Comparison of ENCODE assay signal across 26 mouse cellular contexts in the genomic region with DNA sequence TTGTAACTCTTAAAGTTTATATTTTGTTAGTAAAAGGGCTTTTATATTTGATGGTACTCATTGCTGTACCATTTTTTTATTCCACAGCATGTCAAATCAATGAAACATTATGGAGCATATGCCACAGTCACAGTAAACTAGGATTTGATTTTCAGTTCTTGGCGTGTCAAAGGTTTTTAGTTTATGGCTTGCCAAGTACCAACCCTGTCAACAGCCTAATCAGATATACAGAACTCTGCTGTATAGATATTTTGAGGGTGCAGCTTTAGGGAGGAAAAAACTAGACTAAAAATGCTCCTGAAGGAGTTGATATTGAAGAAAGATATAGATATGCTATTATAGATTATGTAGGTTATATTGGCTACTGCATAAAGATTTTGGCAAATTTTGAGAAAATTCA. TPM values are rescaled to one million over a fixed set of nuclear protein-coding genes. Genes with fewer than 3 reads are reported as not detected.
DNase-seq lines count a peak whose midpoint lies in the region; ATAC-seq and TF ChIP-seq lines count a peak whose summit lies in the region.
"Had no signal": no experiment of that assay in that cellular context is flagged by ENCODE, and none has a peak within 500 bp of the region (broad histone marks: within the 10 kb centered on the region; RNA-seq: fewer than 3 reads in every experiment).

No protein-coding gene starts in this region.

- DNase-seq in forebrain, embryonic 10.5 days (ENCODE audit: extremely low spot score, low spot score): no peak
- no peak for DNase-seq in forebrain, postnatal 0 days
- DNase-seq in thymus, adult 2 months: no peak
- DNase-seq: adrenal gland, adult 8-10 months; adrenal gland, postnatal 25 days; B cell, adult 2 months; cerebellum, adult 11-12 months; cerebellum, adult 2 months; cerebellum, adult 9-10 months; cerebellum, postnatal 10 days; cerebellum, postnatal 25 days had no signal

- H3K27ac ChIP-seq in forebrain, embryonic 13.5 days: no peak overlapping the region
- no peak overlapping the region for H3K27ac ChIP-seq in forebrain, embryonic 12.5 days
- no peak overlapping the region for H3K27ac ChIP-seq in forebrain, embryonic 15.5 days (replicated peaks)
- no peak overlapping the region for H3K27ac ChIP-seq in forebrain, embryonic 10.5 days
- H3K27ac ChIP-seq in forebrain, postnatal 0 days (ENCODE audit: low read depth, low read length): no peak overlapping the region
- H3K27ac ChIP-seq in thymus, adult 2 months (ENCODE audit: control insufficient read depth, insufficient read depth, low read length): no peak overlapping the region
- H3K27ac ChIP-seq: embryonic facial prominence, embryonic 10.5 days; embryonic facial prominence, embryonic 12.5 days had no signal

- no peak overlapping the region for H3K4me3 ChIP-seq in forebrain, embryonic 13.5 days
- no peak overlapping the region for H3K4me3 ChIP-seq in forebrain, embryonic 12.5 days (replicated peaks)
- no peak overlapping the region for H3K4me3 ChIP-seq in forebrain, embryonic 15.5 days
- H3K4me3 ChIP-seq in forebrain, embryonic 10.5 days: no peak overlapping the region
- no peak overlapping the region for H3K4me3 ChIP-seq in forebrain, postnatal 0 days (ENCODE audit: low read depth, low read length)
- H3K4me3 ChIP-seq in thymus, adult 2 months (ENCODE audit: control insufficient read depth, insufficient read depth, low read length): no peak overlapping the region
- H3K4me3 ChIP-seq: embryonic facial prominence, embryonic 10.5 days; embryonic facial prominence, embryonic 12.5 days had no signal

- H3K9me3 ChIP-seq in forebrain, embryonic 13.5 days (replicated peaks): no peaks in the 10 kb centered on the region
- no peaks in the 10 kb centered on the region for H3K9me3 ChIP-seq in forebrain, embryonic 12.5 days
- no peaks in the 10 kb centered on the region for H3K9me3 ChIP-seq in forebrain, embryonic 15.5 days
- H3K9me3 ChIP-seq in forebrain, embryonic 10.5 days: no peaks in the 10 kb centered on the region
- H3K9me3 ChIP-seq in forebrain, postnatal 0 days (ENCODE audit: low read length): no peaks in the 10 kb centered on the region
- H3K9me3 ChIP-seq: embryonic facial prominence, embryonic 10.5 days; embryonic facial prominence, embryonic 12.5 days; G1E had no signal

- 0 out of 2 replicates have a peak, but pooled peaks have one; percentile 30 for ATAC-seq in forebrain, embryonic 13.5 days
- ATAC-seq in forebrain, embryonic 12.5 days (ENCODE audit: low FRiP score): no peak
- peak; percentile 60 for ATAC-seq in forebrain, embryonic 15.5 days (replicated peaks)
- peak; percentile 68 for ATAC-seq in forebrain, postnatal 0 days
- ATAC-seq: activated CD4-positive, CD25-positive, alpha-beta regulatory T cell, adult 4 months; CD4-positive, CD25-positive, alpha-beta regulatory T cell, adult 4 months; Patski had no signal

- no peak overlapping the region for H3K9ac ChIP-seq in forebrain, embryonic 13.5 days
- H3K9ac ChIP-seq in forebrain, embryonic 12.5 days: no peak overlapping the region
- no peak overlapping the region for H3K9ac ChIP-seq in forebrain, embryonic 15.5 days (replicated peaks)
- H3K9ac ChIP-seq in forebrain, postnatal 0 days: no peak overlapping the region
- H3K9ac ChIP-seq: embryonic facial prominence, embryonic 12.5 days had no signal

- no peaks in the 10 kb centered on the region for H3K27me3 ChIP-seq in forebrain, embryonic 13.5 days
- no peaks in the 10 kb centered on the region for H3K27me3 ChIP-seq in forebrain, embryonic 12.5 days
- no peaks in the 10 kb centered on the region for H3K27me3 ChIP-seq in forebrain, embryonic 15.5 days
- no peaks in the 10 kb centered on the region for H3K27me3 ChIP-seq in forebrain, embryonic 10.5 days (ENCODE audit: poor library complexity, severe bottlenecking)
- H3K27me3 ChIP-seq in forebrain, postnatal 0 days (ENCODE audit: insufficient read depth, low read length): no peaks in the 10 kb centered on the region
- no peaks in the 10 kb centered on the region for H3K27me3 ChIP-seq in thymus, adult 2 months (ENCODE audit: control insufficient read depth, insufficient read depth, low read length)
- H3K27me3 ChIP-seq: CH12.LX; embryonic facial prominence, embryonic 12.5 days; Patski had no signal

- H3K36me3 ChIP-seq in forebrain, embryonic 13.5 days (ENCODE audit: poor library complexity, severe bottlenecking): no peaks in the 10 kb centered on the region
- H3K36me3 ChIP-seq in forebrain, embryonic 12.5 days (replicated peaks): no peaks in the 10 kb centered on the region
- H3K36me3 ChIP-seq in forebrain, embryonic 15.5 days: no peaks in the 10 kb centered on the region
- H3K36me3 ChIP-seq in forebrain, embryonic 10.5 days (replicated peaks): no peaks in the 10 kb centered on the region
- H3K36me3 ChIP-seq in forebrain, postnatal 0 days (ENCODE audit: insufficient read depth): no peaks in the 10 kb centered on the region
- no peaks in the 10 kb centered on the region for H3K36me3 ChIP-seq in thymus, adult 2 months (ENCODE audit: control insufficient read depth, insufficient read depth, low read length)
- H3K36me3 ChIP-seq: embryonic facial prominence, embryonic 10.5 days; embryonic facial prominence, embryonic 12.5 days; G1E had no signal

- no peaks in the 10 kb centered on the region for H3K4me1 ChIP-seq in forebrain, embryonic 13.5 days
- no peaks in the 10 kb centered on the region for H3K4me1 ChIP-seq in forebrain, embryonic 12.5 days
- H3K4me1 ChIP-seq in forebrain, embryonic 15.5 days: no peaks in the 10 kb centered on the region
- no peaks in the 10 kb centered on the region for H3K4me1 ChIP-seq in forebrain, embryonic 10.5 days
- H3K4me1 ChIP-seq in forebrain, postnatal 0 days (ENCODE audit: insufficient read depth): no peaks in the 10 kb centered on the region
- H3K4me1 ChIP-seq in thymus, adult 2 months (replicated peaks; ENCODE audit: control insufficient read depth, insufficient read depth, low read length): no peaks in the 10 kb centered on the region
- H3K4me1 ChIP-seq: embryonic facial prominence, embryonic 10.5 days; embryonic facial prominence, embryonic 12.5 days had no signal

- no peak overlapping the region for H3K4me2 ChIP-seq in forebrain, embryonic 13.5 days
- H3K4me2 ChIP-seq in forebrain, embryonic 12.5 days: no peak overlapping the region
- no peak overlapping the region for H3K4me2 ChIP-seq in forebrain, embryonic 15.5 days (replicated peaks)
- H3K4me2 ChIP-seq in forebrain, postnatal 0 days (ENCODE audit: low read depth): no peak overlapping the region
- H3K4me2 ChIP-seq: embryonic facial prominence, embryonic 12.5 days had no signal

- no peak for TF ChIP-seq CTCF in forebrain, postnatal 0 days (IDR thresholded peaks at IDR 0.05; ENCODE audit: low read depth)
- no peak for TF ChIP-seq CTCF in thymus, adult 2 months (IDR thresholded peaks at IDR 0.05; ENCODE audit: borderline replicate concordance, control insufficient read depth, extremely low read depth, insufficient read depth, low read length, poor library complexity)

- no peak for TF ChIP-seq POLR2A in thymus, adult 2 months (IDR thresholded peaks at IDR 0.05; ENCODE audit: control insufficient read depth, extremely low read depth, insufficient read depth, low read length, poor library complexity)

- 87% methylated on average over 1 of the region's 1 CpGs for WGBS in forebrain, embryonic 13.5 days
- 82% methylated on average over 1 of the region's 1 CpGs for WGBS in forebrain, embryonic 12.5 days
- 88% methylated on average over 1 of the region's 1 CpGs for WGBS in forebrain, embryonic 15.5 days
- WGBS in forebrain, embryonic 10.5 days: 88% methylated on average over 1 of the region's 1 CpGs
- 57% methylated on average over 1 of the region's 1 CpGs for WGBS in forebrain, postnatal 0 days
- WGBS in thymus, adult 2 months: 85% methylated on average over 1 of the region's 1 CpGs

RNA-seq across cellular contexts. Expression of a gene that starts 5.1 kb away (rescaled TPM):
- polyA plus RNA-seq in forebrain, embryonic 13.5 days (2015; fragmentation: Nextera tagmentation; extraction: Ambion mirVana): not detected in 2 replicates
- 0.06 TPM in 1 of 2 replicates, not detected in the other for polyA plus RNA-seq in forebrain, embryonic 12.5 days (2016; fragmentation: Nextera tagmentation; extraction: Ambion mirVana)
- not detected in 2 replicates for polyA plus RNA-seq in forebrain, embryonic 15.5 days (2015; fragmentation: Nextera tagmentation; extraction: Ambion mirVana)
- 0.05 TPM in 1 of 2 replicates, not detected in the other for polyA plus RNA-seq in forebrain, embryonic 10.5 days (2016; fragmentation: Nextera tagmentation; extraction: Ambion mirVana)
- total RNA-seq in forebrain, postnatal 0 days (2014; rRNA removed): not detected in 2 replicates
- polyA plus RNA-seq in forebrain, postnatal 0 days (2015; fragmentation: Nextera tagmentation; extraction: Ambion mirVana): not detected in 2 replicates
- polyA plus RNA-seq in thymus, adult 2 months (2012; rRNA removed): 0.03 and 0.05 TPM in 2 replicates
- total RNA-seq: adrenal gland, adult 18-20 months; adrenal gland, adult 8-10 months; adrenal gland, postnatal 25 days; adrenal gland, postnatal 4 days; G1E had no signal
- polyA plus RNA-seq: activated CD4-positive, CD25-positive, alpha-beta regulatory T cell, adult 4 months; CD4-positive, CD25-positive, alpha-beta regulatory T cell, adult 4 months; cortical plate, adult 2 months; embryonic facial prominence, embryonic 14.5 days; G1E had no signal

RNA-seq across cellular contexts. Expression of a gene that starts 37.4 kb away (rescaled TPM):
- not detected in 2 replicates for polyA plus RNA-seq in forebrain, embryonic 13.5 days (2015; fragmentation: Nextera tagmentation; extraction: Ambion mirVana)
- polyA plus RNA-seq in forebrain, embryonic 12.5 days (2016; fragmentation: Nextera tagmentation; extraction: Ambion mirVana): not detected in 2 replicates
- not detected in 2 replicates for polyA plus RNA-seq in forebrain, embryonic 15.5 days (2015; fragmentation: Nextera tagmentation; extraction: Ambion mirVana)
- polyA plus RNA-seq in forebrain, embryonic 10.5 days (2016; fragmentation: Nextera tagmentation; extraction: Ambion mirVana): not detected in 2 replicates
- total RNA-seq in forebrain, postnatal 0 days (2014; rRNA removed): not detected in 2 replicates
- not detected in 2 replicates for polyA plus RNA-seq in forebrain, postnatal 0 days (2015; fragmentation: Nextera tagmentation; extraction: Ambion mirVana)
- 0.08 and 0.12 TPM in 2 replicates for polyA plus RNA-seq in thymus, adult 2 months (2012; rRNA removed)
- total RNA-seq: adrenal gland, adult 18-20 months; adrenal gland, adult 8-10 months; adrenal gland, postnatal 25 days; adrenal gland, postnatal 4 days; CH12.LX; G1E; gastrocnemius, adult 18-20 months had no signal
- polyA plus RNA-seq: activated CD4-positive, CD25-positive, alpha-beta regulatory T cell, adult 4 months; CD4-positive, CD25-positive, alpha-beta regulatory T cell, adult 4 months; cortical plate, adult 2 months; embryonic facial prominence, embryonic 10.5 days; embryonic facial prominence, embryonic 12.5 days; embryonic facial prominence, embryonic 14.5 days; G1E had no signal
